Mouse (Mus musculus) limb, embryonic 11.5 days (tissue): ENCODE results near the gene Lrrc42. TPM values are rescaled to one million over a fixed set of nuclear protein-coding genes. Genes with fewer than 3 reads are reported as not detected.

Experiments
- ATAC-seq: fragments of 200-750 bp; cut with Nextera tagmentation; 2 replicates; pipeline ENCODE4 v1.8.0; 2017; ENCODE audit warnings: low read depth; ENCODE audit not compliant: insufficient number of reproducible peaks, low FRiP score, low TSS enrichment
- DNase-seq: peaks from one replicate; pipeline ENCODE4 v3.0.0-alpha.2; 2015; ENCODE audit warnings: low spot score
- H3K27ac ChIP-seq: fragments of 300-500 bp; sonication (generic); replicated peaks from 2 replicates; pipeline ENCODE4 v1.5.1; 2014; ENCODE audit warnings: low read depth, mild to moderate bottlenecking, low read length
- H3K27me3 ChIP-seq: fragments of 300-500 bp; sonication (generic); 2 replicates; pipeline ENCODE4 v1.6.1; 2014; ENCODE audit warnings: mild to moderate bottlenecking, low read length, mixed read lengths; ENCODE audit not compliant: control insufficient read depth, insufficient read depth
- H3K36me3 ChIP-seq: fragments of 300-500 bp; sonication (generic); 2 replicates; pipeline ENCODE4 v1.6.1; 2014; ENCODE audit warnings: mild to moderate bottlenecking, low read length, moderate library complexity, mixed read lengths; ENCODE audit not compliant: control insufficient read depth, insufficient read depth
- H3K4me1 ChIP-seq: fragments of 300-500 bp; sonication (generic); 2 replicates; pipeline ENCODE4 v1.6.1; 2014; ENCODE audit warnings: low read length, mixed read lengths; ENCODE audit not compliant: control insufficient read depth, insufficient read depth
- H3K4me2 ChIP-seq: fragments of 300-500 bp; sonication (generic); 2 replicates; pipeline ENCODE4 v1.6.1; 2014; ENCODE audit warnings: low read depth, mild to moderate bottlenecking, moderate library complexity; ENCODE audit not compliant: severe bottlenecking
- H3K4me3 ChIP-seq: fragments of 300-500 bp; sonication (generic); 2 replicates; pipeline ENCODE4 v1.5.1; 2014; ENCODE audit warnings: low read depth, low read length
- H3K9ac ChIP-seq: fragments of 300-500 bp; sonication (generic); 2 replicates; pipeline ENCODE4 v1.6.1; 2014; ENCODE audit warnings: mild to moderate bottlenecking, low read length
- H3K9me3 ChIP-seq: fragments of 300-500 bp; sonication (generic); 2 replicates; pipeline ENCODE4 v1.6.1; 2016; ENCODE audit warnings: low read length; ENCODE audit not compliant: control insufficient read depth
- WGBS: fragments of 180-500 bp; shearing (Covaris S2); extraction: QIAGEN DNeasy Blood & Tissue Kit; methylation state at CpG from one replicate; pipeline ENCODE4 v1.1.7; 2014; 5-methylcytosine and 5-hydroxymethylcytosine counted together
- polyA plus RNA-seq: library from polyadenylated mRNA; unstranded; fragments of >200 nt; fragmentation: Nextera tagmentation; extraction: Ambion mirVana; gene quantifications from 2 replicates; pipeline ENCODE4 v1.2.1, GENCODE M21; 2014

Lrrc42 gene
- polyA plus RNA-seq, 1 experiment from 2014 or later, result 103 TPM

- no peaks in the 10 kb centered on the region for H3K27me3 ChIP-seq
- H3K9ac ChIP-seq, result no peak overlapping the region
- H3K9me3 ChIP-seq, result no peaks in the 10 kb centered on the region
- WGBS, result 97% methylated on average over 5 of the region's 5 CpGs
- H3K4me3 ChIP-seq, result no peak overlapping the region
- DNase-seq (no peak), ATAC-seq (no peak)
- H3K4me1 ChIP-seq, result no peaks in the 10 kb centered on the region
- H3K4me2 ChIP-seq, result no peak overlapping the region
- H3K36me3 ChIP-seq, result peaks cover 15% of the 10 kb centered on the region; the same call in 1 of the 2 replicates
- no peak overlapping the region for H3K27ac ChIP-seq
Observed at GRCm38 (mm10) chr4:107198072-107198471, 55.3 kb downstream of the Lrrc42 start.

GRCm38 (mm10) chr4:107196454-107196853 is 56.9 kb downstream of the Lrrc42 start:
- Histone ChIP-seq H3K9ac (no peak overlapping the region), H3K4me3 (no peak overlapping the region), H3K4me2 (no peak overlapping the region), H3K9me3 (no peaks in the 10 kb centered on the region), H3K27ac (no peak overlapping the region), H3K4me1 (no peaks in the 10 kb centered on the region), H3K36me3 (peaks cover 15% of the 10 kb centered on the region; the same call in 1 of the 2 replicates), H3K27me3 (no peaks in the 10 kb centered on the region)
- WGBS, result 92% methylated on average over 2 of the region's 2 CpGs
- no peak for DNase-seq
- ATAC-seq, result no peak

- H3K4me3 ChIP-seq, result no peak overlapping the region
- no peak overlapping the region for H3K9ac ChIP-seq
- H3K27me3 ChIP-seq, result no peaks in the 10 kb centered on the region
- WGBS, result 98% methylated on average over 3 of the region's 3 CpGs
- no peak for ATAC-seq
- no peaks in the 10 kb centered on the region for H3K9me3 ChIP-seq
- no peaks in the 10 kb centered on the region for H3K4me1 ChIP-seq
- no peak for DNase-seq
- no peak overlapping the region for H3K4me2 ChIP-seq
- no peak overlapping the region for H3K27ac ChIP-seq
- peaks cover 21% of the 10 kb centered on the region; the same call in 1 of the 2 replicates for H3K36me3 ChIP-seq
Observed at GRCm38 (mm10) chr4:107193841-107194240, 59.5 kb downstream of the Lrrc42 start.

- no peaks in the 10 kb centered on the region; the same call in 1 of the 2 replicates for H3K4me1 ChIP-seq
- no peak overlapping the region for H3K4me2 ChIP-seq
- WGBS, result 26% methylated on average over 3 of the region's 3 CpGs
- DNase-seq (peak; percentile 29), ATAC-seq (no peak)
- H3K27me3 ChIP-seq, result no peaks in the 10 kb centered on the region
- H3K36me3 ChIP-seq, result peaks cover 6% of the 10 kb centered on the region; the same call in 1 of the 2 replicates
- H3K9me3 ChIP-seq, result no peaks in the 10 kb centered on the region
- no peak overlapping the region for H3K27ac ChIP-seq
- no peak overlapping the region for H3K9ac ChIP-seq
- H3K4me3 ChIP-seq, result no peak overlapping the region
Observed at GRCm38 (mm10) chr4:107185703-107186102, 67.6 kb downstream of the Lrrc42 start.

Other genes with a start within 250 kb of the Lrrc42 start
- gene Mrpl37, start 186.7 kb downstream of the Lrrc42 start, polyA plus RNA-seq, result 131 and 133 TPM in 2 replicates
- 7.2 and 7.3 TPM in 2 replicates for gene Cyb5rl, start 186.5 kb downstream of the Lrrc42 start, polyA plus RNA-seq
- gene Cdcp2, start 156.6 kb downstream of the Lrrc42 start, polyA plus RNA-seq, result not detected in 2 replicates
- 295 TPM in 2 replicates for gene Tmem59, start 75.1 kb downstream of the Lrrc42 start, polyA plus RNA-seq
- 19.1 and 20.3 TPM in 2 replicates for gene Tceanc2, start 74.4 kb downstream of the Lrrc42 start, polyA plus RNA-seq
- gene Ldlrad1, start 44.4 kb downstream of the Lrrc42 start, polyA plus RNA-seq, result not detected in 2 replicates
- gene Hspb11, start 61 bp upstream of the Lrrc42 start, polyA plus RNA-seq, result 29.8 and 34.0 TPM in 2 replicates
- gene Dio1, start 53.6 kb upstream of the Lrrc42 start, polyA plus RNA-seq, result not detected in 2 replicates
- 41.5 and 44.6 TPM in 2 replicates for gene Yipf1, start 60.8 kb upstream of the Lrrc42 start, polyA plus RNA-seq
- 52.2 and 52.9 TPM in 2 replicates for gene Ndc1, start 114.3 kb upstream of the Lrrc42 start, polyA plus RNA-seq
- gene Glis1, start 181.1 kb upstream of the Lrrc42 start, polyA plus RNA-seq, result 6.8 and 7.8 TPM in 2 replicates